Mouse (Mus musculus) neutrophil, adult 5-6 weeks (primary cell): ENCODE data around the gene Stx11. TPM values are rescaled to one million over a fixed set of nuclear protein-coding genes. Genes with fewer than 3 reads are reported as not detected.
A peak's percentile ranks its signal among the peaks of the same experiment; 100 is the strongest.

Experiments used
- ATAC-seq: fragments of 151-379, 151-347 bp; 2 replicates; pipeline ENCODE4 v1.8.0; 2017; ENCODE audit warnings: mild to moderate bottlenecking, moderate TSS enrichment; ENCODE audit not compliant: insufficient number of reproducible peaks, poor library complexity, low FRiP score, severe bottlenecking; ENCODE audit errors: extremely low read depth
- total RNA-seq: library from RNA; stranded (forward); fragments of 200-1000 nt; gene quantifications from 2 replicates; pipeline ENCODE4 v1.2.3, GENCODE M21; 2017

Gene Stx11
- 67.7 and 67.8 TPM in 2 replicates for total RNA-seq

DNA sequence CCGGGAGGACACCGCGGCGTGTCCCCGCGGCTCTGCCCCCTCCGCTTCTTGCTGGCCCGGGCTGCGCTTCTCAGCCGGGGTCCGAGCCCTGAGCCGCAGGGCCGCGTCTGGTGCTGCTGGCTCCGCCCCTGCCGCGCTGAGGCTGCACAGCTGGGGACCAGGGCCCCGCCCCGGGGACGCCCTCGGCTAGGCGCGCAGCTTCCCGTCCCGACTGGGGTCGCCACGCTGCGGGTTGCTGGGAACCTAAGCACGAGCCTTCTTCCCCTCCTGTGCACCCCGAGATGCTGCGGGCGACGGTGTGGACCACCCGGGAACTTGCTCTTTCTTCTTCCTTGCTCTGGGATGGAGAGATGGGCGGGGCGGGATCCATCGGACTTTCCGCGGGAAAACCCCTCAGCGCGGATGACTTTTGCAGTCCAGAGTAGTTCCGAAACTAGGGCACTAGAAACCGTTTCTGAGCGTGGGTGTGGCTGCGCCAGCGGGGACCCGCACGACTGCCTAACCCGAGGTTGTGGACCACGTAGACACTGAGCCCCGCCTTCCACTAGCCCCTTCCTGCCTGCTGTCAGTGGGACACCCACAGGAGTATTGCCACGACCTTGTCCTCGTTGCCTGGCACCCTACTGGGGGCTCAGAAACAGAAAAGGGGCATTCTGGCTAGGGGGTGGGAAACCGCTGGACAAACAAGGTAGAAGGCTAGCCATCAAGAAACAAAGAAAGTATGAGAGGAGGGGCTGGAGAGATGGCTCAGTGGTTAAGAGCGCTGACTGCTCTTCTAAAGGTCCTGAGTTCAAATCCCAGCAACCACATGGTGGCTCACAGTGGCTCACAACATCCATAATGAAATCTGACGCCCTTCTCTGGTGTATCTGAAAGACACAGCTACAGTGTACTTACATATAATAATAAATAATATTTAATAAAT is at the start of gene Stx11:
Gene Stx11 (minus strand): TSS at position 148 of the 925 bp plus-strand sequence.
- ATAC-seq, result peak; percentile 73

DNA sequence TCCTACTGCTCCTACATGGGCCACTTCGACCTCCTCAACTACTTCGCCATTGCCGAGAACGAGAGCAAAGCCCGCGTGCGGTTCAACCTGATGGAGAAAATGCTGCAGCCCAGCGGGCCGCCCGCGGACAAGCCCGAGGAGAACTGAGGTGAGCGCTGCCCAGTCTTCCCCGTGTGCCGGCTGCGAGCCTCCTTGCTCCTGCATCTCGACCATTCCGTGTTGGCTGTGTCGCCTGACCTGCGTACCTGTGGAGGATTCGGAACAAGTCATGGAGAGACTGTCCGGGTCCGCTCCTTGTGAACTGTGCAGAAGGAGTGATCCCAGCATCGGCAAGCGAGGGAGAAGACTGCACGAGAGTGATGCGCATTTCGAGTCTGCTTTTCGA is 44.6 kb upstream of the Stx11 start:
- no peak for ATAC-seq

DNA sequence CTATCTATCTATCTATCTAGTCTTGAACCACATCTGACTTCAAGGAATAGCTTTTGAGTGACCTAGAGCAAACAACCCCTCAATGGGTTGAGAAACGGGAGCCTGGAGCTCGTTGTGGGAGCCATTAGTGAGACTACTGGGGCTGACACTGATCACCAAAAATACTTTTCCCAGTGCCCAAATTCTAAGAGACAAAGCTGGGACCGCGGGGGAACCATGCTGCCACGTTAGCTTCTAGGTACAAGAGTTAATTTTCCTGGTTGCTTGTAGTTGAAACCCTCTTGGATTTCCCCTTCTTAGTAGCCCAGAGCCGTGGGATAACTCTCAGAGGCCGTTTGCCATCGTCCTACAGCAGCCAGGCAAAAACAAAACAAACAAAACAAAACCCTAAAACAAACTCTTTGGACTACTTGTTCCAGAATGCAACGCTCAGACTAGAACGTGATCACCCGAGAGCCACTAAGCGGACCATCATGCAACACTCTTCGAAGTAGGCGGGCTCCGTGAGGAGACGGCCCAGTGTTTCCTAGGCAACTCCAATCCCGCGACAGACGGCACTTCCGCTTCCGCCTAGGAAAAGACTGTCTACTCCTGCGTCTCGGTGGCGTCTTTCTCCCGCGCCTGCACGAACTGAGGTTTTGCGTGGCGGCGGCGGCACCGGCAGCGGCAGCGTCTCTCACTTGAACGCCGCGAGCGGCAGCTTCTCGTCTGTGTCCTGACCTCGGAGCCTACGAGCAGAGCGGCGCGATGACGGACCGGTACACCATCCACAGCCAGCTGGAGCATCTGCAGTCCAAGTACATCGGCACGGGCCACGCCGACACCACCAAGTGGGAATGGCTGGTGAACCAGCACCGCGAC is 44.0 kb upstream of the Stx11 start:
- peak; percentile 100 for ATAC-seq

DNA sequence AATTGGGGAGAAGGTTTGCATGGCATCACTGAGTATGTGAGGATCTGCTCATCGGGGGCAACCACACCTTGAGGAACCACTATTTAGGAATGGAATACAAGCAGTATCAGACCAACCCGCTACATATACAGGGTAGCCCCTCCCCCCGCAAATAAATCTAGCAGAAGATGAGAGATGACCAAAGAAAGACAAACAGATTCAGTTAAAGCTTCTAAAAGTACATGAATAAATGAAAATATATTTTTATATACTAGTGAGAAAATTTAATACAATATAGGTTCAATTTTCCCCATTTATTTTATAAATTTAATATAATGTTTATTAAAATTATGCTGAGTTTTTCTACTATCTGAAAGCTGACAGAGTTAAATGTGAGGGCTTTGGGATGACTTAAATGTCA is 40.9 kb upstream of the Stx11 start, which contains the start of gene Sf3b5:
Gene Sf3b5 (plus strand): TSS at position 301 of the 400 bp plus-strand sequence.
- ATAC-seq, result no peak

DNA sequence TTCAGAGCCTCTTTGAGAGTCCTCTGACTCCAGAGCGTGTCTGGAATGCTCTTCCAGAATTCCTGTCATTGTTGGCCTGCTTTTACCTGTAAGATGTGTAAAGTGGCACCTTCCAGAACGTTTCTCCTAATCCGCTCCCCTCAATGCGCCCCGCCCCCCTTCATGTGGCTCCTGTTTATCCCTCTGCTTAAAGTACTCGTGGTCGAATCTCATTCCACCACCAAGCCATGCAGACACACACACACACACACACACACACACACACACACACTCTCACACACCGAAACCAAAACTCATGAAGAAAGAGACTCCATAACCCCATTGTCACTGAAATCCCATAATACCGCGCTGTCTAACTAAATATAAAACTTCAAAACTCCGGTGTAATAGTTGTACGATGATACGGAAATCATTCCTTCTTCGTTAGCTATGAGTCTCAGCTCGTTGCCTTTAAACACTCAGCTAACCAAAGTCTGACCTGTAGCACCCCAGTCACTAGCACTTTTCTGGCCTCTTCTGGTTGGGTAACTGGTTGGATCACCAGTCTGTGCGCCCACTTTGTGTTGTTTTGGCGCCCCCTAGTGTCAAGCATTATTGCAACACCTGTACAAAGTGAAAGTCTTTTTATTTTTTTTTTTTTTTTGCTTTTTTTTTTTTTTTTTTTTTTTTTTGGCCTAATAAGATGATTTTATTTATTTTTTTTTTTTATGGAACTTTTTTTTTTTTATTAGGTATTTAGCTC is 32.8 kb upstream of the Stx11 start:
- peak; percentile 100 for ATAC-seq

DNA sequence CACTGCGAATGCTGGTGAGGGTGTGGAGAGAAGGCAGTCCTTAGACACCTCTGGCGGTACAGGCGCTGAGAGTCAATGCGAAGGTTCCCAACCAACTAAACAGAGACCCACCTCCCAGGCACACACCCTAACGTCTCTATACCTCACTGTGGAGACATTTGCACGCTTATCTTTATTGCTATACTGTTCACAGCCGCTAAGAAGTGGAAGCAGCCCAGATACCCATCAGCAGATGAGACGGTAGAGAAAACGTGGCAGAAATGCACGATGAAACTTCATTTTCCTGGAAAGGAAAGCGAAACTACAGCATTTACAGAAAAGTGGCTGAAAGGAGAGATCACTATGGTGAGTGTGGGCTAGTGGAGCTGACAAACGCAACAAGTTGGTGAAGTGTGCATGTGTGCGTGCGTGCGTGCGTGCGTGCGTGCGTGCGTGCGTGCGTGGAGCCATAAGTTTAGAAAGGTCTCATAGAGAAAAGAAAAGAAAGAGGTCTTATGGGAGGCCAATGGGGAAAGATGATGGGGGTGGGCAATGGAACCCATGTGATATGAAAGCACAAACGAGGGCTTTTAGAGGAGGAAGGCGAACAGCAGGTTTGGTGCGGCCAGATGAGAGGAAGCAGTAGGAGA is 29.4 kb upstream of the Stx11 start:
- no peak for ATAC-seq

DNA sequence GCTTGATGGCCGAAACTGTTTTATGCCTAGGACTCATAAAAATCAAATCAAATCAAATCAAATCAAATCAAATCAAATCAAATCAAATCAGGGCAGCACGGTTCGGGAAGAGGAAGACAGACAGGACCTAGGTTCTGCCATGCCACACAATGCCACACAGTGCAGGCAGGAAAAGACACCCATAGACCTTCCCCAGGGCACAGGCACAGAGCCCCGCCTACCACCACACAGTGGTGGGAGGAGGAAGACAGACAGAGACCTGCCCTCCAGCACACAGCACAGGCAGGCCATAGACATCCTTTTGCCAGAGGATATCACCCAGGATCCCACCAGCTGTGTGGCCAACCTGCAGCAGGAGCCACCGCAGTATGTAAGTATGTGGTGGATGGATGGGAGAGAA is 27.9 kb upstream of the Stx11 start:
- ATAC-seq, result no peak

DNA sequence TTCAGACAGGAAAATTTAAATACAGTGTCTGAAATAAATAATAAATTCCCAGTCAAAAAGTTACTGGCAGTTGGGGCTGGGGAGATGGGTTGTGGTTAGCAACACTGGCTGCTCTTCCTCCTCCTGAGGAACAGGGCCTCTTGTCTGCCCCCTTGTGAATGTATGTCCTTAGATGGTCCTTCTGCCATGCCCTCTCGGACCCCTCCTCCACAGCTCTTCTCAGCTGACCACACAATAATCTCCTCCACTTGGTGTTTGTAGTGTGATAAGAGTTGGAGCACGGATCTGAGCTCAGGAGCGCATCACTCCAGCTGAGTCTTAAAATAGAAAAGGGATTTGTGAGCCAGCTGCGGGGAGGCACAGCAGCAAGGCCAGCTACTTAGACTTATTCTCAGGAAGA is 22.8 kb upstream of the Stx11 start:
- no peak for ATAC-seq

DNA sequence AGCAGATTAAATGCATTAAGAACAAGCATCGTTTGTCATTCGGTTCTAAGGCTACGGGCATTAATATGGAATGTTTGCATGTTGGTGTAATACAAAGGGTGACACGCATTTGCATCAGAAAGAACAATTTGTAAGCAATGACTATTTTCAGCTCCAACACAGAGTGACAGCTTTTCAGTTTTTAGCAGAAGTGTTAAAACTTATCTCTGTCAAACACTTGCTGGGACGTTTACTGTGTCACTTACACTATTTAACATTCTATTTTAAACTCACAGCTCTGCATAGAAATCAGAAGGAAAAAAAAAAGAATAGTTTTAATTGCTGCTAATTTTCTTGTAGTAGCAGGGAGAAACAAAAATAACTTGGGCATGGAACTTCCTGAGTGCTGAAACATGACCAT is 22.4 kb upstream of the Stx11 start:
- no peak for ATAC-seq

DNA sequence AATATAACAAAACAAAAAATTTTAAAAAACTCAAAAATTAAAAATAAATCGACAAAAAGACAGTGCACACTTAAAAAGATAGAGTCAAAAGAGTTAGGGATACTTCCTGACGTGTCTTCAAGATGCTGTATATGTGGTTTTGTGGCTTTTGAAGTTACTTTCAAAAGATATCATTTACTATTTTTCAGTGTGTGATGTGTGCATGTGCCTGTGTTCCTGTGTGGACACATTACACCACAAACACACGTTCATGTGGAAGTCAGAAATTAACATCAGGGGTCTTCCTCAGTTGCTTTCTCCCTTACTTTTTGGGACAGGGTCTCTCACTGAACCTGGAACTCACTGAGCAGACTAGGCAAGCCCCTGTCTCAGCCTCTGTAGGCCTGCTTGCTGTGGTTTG is 20.9 kb upstream of the Stx11 start:
- no peak for ATAC-seq

DNA sequence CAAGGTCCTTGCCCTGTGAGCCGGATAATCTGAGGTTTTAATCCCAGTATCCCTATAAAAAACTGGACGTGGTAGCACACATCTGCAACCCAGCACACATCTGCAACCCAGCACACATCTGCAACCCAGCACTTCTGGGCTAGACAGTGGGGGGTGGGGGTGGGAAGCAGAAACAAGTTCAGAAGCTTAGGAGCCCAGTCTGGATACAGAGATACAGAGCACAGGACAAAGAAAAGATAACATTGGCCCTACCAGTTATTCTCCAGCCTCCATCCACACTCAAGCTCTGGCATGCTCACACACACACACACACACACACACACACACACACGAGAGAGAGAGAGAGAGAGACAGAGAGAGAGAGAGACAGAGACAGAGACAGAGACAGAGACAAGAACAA is 19.4 kb upstream of the Stx11 start:
- ATAC-seq, result no peak

DNA sequence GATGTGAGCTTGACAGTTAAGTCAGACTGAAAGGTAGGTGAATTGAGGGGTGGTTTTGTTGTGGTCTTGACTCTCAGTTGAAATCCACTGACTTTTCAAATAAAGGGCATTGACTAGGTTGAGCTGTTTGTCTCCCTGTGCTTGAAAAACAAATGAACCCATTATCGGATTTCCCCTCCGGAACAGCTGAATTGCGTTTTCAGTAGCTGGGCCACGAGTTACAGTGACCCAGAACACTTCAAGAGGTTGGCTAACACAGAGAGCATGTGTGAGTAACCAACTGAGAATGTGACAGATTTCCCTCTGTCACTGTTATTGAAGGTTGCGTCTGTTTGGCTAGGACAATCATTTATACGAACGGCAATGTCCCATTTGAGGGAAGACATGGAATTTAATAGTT is 17.0 kb upstream of the Stx11 start:
- ATAC-seq, result no peak

DNA sequence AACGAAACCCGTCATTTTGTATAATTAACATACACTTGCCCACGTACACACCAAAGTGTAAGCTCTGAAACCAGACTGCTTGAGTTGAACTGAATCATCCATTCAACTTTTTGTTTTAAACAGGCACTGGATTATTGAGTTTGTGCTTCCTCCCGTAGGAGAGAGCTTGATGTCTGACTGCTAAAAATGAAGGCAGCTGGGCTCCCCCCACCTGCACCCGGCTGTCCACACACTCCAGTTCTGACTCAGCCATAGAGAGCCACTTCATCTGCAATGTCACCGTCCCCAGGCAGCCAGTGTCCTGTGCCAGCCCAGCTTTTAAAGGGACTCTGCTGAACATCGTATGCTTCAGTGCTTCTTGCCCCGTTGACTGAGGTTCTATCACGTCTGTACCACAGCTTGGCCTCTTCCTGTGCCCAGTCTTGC is 13.7 kb upstream of the Stx11 start:
- no peak for ATAC-seq

DNA sequence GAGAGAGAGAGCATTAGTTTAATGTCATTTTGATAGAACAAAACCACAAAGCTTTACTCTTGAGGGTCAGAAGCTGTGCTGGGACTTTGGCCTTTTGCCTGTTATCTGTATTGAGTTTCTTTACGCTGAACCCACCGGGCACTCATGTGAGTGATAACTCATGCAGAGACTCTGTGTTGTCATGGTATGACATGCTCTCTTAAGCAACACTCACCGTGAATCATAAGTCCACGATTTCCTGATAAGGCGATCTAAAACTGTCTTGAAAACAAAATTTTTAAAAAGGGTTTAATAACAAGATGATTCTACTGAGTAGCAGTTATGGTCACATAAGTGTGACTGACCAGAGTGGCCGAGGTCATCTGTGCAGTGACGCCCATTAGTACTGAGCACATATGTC is 12.5 kb upstream of the Stx11 start:
- ATAC-seq, result no peak; the same call in 1 of the 2 replicates

DNA sequence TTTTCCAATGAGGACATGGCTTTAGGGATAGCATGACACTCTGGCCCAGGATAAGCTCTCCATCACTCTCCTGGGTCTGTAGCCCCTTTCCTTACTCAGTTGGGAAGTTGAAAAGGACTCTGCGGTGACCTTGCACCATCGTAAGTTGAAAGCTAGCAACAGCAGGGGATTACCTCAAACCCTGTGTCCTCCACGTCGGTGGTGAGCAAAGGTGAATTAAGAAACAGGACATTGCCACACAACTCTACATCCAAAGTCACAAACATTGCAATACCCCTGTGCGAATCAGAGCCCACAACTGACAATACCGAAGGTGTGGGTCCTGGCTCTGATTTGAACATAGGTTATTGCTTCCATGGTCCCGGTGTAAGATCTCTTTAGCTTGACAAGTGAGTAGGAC is 11.9 kb upstream of the Stx11 start:
- ATAC-seq, result peak; percentile 68

DNA sequence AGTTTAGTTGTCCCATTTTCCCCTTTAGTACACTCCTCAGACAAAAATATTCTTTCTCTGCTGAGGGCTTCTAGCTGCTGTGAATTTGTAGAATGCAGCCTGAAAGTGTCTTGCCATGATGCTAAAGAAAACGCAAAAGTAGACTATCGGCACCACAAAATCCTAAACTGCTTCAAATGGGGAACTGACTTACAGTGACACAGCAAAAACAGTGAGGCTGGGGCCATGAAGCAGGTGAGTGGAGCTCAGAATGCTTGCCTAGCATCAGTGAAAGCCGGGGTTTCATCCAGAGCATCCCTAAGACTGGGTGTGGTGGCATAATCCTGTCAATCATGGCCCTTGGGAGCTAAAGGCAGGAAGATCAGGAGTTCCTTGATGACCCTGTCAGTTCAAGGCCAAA is 11.4 kb upstream of the Stx11 start:
- ATAC-seq, result peak; percentile 71

DNA sequence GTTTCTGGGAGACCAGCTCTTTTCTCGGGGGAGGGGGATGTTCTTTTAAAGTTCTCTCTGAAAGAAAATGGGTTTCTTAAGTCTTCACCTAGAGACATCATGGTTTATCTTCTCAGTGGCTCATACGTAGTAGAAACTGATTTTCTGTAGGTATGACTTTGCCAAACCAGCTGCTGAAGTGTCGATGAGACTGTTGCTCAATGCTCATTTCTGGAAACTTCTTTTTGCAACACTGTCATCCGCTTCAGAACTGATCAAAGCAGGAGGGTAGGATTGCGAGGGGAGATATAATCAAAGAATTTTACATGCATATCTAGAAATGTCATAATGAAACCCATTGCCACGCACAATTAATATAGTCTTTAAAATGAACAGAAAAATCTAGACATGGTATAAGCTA is 10.5 kb upstream of the Stx11 start:
- no peak for ATAC-seq

DNA sequence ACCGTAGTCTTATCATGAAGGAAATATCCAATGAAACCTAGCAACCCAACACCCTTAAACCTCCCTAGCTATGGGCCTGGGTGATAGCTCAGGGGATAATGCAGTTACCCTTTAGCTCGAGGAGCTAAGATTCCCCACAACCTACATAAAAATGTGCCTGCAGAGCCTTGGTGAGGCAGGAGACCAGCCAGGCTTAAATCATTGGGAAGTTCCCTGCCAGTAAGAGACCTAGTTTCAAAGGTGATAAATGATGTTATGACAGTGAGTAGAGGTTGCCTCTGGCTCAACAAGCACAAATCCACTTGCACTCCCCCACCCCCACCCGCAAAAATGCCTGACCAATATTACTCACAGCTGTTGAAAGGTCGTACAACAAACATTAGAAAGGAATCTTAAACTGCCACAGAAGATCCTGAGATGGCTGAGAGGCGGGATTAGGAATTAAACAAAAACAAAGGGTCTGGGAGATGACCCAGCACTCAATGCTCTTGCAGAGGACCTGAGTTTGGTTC is 1.6 kb upstream of the Stx11 start:
- ATAC-seq, result no peak
